Mouse (Mus musculus): Measurements from ENCODE around the gene Calml3.

The Calml3 gene

DNA sequence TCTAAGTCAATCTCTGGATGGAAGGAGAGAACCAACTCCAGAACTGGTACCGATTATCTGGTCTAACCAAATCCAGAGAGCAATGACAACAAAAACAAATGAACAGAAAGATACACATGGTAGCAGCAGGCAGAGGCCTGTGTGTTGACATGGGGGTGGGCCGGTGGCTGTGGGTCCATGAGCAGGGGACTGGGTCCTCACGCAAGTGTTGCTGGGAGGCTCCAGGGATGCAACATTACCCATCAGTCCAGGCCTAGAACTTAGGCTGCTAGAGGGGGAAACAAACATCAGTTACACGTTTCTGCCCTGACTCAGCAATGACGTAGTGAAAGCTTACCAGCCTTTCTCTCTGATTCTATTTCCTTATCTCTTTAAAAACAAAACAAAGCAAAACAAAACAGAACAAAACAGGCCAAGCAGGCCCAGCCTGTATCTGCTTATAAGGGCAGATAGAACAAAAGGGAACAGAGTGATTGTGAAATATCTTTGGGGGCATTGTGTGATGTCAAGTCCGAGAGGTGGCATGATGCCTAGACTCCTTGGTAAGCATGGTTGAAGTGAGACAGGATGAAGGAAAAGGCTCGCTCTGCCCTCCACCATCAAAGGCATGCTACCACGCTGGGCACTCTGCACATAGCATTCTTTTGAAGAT is 24.4 kb downstream of the Calml3 start:
- DNase-seq (ENCODE audit: low spot score in 2 of 2), result no peak

DNA sequence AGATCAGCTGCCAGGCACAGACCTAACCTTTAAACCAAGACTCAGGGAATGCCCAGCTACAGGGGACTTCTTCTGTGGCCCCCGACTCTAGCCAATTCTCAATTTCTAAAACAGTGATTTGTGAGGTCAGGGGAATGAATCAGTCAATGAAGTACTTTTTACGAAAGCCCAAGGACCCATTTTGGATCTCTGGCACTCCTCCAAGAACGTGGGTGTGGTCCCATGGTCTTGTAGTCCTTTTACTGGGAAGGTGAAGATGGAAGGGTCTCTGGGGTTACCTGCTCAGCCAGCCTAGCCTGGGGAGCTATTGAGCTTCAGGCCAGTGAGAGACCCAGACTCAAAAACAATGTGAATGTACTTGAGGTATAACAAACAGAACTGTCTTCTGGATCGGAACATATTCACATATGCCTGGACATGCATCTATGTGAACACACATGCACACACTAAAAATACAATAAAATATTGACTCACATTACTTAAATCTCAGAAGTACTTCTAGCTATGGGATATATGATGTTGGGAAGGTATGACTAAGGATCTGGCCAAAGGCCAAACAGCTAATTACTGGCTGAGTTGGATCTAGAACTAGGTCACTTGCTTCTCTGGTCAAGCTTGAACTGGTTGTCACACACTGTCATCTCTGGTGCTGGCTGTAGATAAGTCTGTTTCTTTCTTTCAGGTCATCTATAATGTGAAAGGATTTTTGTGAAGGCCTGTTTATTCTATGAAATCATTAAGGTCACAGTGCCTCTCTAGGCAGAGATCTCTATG is 25.3 kb downstream of the Calml3 start:
- DNase-seq (ENCODE audit: low spot score in 2 of 2), result no peak

DNA sequence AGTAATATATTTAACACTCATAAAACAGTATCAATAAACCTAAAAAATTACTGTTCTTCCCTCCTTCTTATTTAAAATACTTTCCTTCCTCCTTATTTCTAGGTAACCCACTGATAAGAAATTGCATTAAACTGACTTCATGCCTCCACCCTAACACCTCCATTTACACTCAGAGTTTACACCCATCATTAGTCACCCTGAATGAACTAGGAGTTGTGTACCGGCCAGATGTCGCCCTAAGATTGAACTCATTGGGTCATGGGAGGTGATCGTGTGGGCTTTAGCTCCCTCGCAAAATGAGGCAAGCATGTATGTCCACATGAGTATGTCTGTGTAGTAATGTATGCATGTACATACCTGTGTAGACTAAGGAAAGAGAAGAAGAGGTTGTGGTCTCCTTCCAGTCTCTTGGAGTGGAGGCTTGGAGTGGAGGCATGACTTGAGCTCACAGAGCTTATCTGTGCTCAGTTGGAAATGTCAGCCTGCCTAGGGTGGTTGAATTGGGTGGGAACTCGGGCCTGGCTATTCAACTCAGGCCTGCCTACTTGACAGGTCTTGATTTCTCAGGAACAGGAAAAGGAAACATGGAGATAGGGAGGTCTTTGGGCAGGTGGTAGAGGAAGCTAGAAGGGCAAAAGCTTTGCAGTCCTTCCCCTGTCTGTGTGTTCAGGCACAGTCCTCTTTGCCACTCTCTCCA is 26.8 kb downstream of the Calml3 start:
- DNase-seq (ENCODE audit: low spot score in 2 of 2), result no peak

DNA sequence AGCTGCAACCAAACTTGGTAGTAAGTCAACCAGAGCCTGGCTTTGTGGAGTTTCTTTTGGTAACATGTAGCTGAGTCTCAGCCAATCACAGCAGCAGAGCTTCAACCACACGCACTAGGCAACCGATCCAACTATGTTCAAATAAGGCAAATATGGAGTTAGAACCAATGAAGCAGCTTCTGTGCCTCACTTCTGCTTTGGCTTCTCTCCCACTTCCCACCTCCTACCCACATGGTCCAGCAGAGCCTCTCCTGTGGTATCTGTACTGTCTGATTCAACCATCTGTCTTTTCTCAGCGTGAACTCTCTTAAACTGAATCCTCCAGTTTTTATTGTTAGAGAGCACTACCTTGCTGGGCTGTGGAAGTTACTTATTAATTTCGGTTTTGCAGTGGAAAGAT is 27.7 kb downstream of the Calml3 start:
- peak; percentile 26 to 36 for DNase-seq (ENCODE audit: low spot score in 2 of 2)

DNA sequence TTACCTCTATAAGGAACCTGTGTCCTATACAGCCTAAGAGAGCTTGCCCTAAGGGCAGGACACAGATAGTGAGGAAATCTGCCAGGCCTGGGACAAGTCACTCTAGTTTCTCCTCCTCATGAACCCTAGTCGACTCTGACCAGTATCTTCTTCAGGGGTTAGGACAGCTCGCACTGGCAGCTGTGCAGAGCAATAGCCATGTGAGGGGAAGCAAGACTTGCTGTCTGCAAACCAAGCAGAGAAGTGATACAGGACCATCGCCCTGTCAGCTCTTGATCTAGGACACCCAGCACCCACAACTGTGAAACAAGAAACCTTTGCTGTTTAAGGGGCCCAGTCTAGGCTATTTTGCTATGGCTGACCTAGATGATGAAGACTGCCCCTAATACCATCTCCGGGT is 29.1 kb downstream of the Calml3 start:
- no peak for DNase-seq (ENCODE audit: low spot score in 2 of 2)

DNA sequence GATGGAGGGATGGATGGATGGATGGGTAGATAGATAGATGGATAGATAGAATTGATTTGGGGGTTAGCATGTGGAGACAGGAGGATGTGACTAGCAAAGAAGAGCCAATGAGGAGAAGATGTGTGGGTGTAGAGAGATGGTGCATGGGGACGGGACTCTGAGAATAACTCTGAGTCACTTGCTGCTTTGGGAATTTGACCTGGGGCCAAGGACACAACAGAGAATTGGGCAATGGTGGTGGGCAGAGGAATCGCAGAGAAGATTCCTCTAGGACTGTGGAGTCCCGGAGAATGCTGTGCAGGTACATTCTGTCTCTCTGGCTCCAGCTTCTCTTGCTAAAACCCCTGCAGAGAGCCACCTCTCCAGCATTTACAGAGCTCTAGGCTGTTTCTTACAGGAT is 29.8 kb downstream of the Calml3 start:
- no peak for DNase-seq (ENCODE audit: low spot score in 2 of 2)

DNA sequence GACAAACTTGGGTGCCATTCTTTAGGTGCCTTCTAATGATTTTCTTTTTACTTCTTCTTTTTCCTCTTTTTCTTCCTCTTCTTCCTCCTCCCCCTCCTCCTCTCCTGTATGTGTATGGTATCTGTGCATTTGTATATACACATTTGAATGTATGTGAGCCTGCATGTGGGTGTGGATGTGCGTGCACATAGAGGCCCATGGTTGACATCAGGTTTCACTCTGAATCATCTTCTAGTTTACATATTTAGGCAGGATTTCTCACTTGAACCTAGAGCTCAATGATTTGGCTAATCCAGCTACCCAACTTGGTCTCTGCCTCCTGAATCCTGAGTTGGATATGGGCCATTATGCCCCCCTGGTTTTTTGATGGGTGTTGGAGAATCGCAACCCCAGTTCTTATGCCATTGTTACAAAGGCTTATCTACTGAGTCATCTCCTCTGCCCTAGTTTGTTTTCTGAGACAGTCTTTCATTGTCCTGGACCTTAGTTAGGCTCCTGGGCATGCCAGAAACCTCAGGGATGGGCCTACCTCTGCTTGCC is 30.9 kb downstream of the Calml3 start:
- no peak for DNase-seq (ENCODE audit: low spot score in 2 of 2)

DNA sequence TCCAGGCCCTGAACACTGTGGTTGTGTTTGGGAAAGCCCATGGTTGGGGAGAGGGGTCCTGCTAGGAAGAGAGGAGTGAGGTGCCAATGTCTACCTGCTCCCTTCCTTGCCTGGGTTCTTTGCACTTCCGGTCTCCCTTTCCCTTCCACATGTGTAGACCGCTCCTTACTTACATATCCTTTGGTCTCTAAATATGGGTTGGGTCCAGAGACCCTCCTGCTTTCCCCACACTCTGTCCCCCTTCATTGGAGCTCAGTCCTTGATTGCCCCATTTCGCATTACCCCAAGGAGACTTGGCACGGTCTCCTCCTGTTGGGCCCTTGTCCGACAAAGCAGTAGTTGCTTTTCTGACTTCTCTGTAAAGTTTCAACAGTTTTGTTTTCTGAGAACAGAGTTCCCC is 32.9 kb downstream of the Calml3 start:
- no peak for DNase-seq (ENCODE audit: low spot score in 2 of 2)

DNA sequence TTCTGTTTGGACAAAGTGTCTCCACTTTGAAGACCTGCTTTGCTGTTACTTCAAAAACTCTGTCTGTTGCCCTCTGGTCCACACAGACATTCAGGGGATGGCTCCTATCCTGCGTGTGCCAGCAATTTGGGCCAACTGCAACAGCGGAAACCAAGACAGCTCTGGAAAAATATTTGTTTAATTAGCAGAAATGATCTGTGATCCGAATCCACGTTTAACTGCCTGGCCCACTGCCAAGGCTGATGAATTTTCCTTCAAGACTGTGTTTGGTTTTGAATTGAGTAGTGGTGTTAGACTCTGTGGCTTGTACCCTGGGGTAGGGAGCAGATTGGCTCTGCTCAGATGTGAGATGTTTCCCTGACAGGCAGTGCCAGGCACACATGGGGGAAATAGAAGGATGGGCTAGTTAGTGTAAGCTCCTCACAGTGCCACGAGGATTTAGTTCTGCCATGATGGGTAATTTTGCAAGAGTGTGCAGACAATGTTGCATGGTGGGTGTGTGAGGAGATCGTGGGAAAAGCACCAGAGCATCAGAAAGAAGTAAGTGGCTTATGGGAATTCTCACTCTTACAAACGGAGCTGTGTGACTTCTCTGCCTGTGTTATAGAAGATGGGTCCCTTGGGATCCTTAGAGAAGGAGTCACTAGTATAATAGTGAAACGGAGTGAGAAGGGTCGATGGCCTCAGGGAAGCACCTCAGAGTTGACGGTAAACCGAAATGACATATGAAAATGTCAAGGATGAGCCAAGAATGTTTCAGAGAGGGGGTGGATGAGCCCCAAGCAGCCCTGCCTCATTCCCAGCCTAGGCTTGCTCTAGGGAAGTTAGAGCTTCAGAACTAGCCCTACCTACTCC is 33.7 kb downstream of the Calml3 start:
- DNase-seq (ENCODE audit: low spot score in 2 of 2), result no peak

DNA sequence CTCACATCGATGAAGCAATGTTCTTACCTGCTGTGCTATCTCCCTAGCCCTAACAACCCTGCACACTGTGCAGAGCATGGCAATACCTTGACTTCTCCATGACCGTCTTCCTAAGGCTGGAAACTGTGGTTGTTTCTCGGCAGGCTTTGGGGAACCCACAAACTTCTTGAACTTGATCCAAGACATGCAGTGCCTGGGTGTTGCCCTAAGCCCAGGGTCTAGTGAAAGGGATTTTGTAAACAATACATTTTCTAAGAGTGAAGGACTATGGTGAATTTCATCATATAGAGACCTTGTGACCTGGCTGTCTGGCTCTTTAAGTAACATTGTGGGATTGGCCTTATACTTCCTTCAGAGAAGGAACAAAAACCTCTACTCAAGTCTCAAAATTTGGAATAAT is 34.6 kb downstream of the Calml3 start:
- DNase-seq (ENCODE audit: low spot score in 2 of 2), result no peak

DNA sequence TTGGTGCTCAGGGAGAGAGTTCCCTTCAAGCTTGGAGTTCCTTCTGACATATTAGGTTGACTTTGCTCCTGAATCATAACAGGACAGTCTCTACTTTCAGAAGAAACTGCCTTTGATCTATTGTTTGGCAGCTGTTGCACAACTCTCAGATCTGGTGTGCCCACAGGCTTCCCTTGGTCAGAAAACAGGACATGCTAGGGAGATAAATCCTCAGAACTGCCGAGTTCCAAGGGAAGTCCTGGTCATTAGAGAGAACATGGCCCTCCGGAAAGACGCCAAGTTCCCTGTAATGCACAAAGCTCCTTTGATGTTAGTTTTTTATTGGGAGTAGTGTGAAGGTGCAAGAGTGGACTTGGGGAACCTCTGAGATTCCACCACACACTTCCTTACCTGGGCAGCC is 35.5 kb downstream of the Calml3 start:
- DNase-seq (ENCODE audit: low spot score in 2 of 2), result no peak

DNA sequence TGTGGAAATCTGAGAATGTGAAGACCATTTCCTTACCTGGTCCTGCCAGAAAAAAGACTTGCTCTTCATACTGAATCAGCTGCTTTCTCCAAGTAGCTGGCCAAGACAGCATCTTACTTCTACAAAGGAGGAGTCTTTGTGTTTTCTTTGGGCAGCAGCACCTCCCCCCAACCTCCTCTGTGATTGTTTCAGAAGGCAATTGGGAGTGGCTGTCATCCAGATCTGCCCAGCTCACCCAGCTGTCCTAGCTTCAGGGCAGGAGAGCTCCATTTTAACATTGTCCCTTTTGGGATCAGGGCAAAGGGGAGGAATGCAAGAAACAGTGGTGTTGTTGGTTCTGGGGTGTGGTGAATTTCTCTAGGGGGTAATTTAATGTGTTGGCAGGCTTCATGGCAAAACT is 37.0 kb downstream of the Calml3 start:
- DNase-seq (ENCODE audit: low spot score in 2 of 2), result no peak

DNA sequence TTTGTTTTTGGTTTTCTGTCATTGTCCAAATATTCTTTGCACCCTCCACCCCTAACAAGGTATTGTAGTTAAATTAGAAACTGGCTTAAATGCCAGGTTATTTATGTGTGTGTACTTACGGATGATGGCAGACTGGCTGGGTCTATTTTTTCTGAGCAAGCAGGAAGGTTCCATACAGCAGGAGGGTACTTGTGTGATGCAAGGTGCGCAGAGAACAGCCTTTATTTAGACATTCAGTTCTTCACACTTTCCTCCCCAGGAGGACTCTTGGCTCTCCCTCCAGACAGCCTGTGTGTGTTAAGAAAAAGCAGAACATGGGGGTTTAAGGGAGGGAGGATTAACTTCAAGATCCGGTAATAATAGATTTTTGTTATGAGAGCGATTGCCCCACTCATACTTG is 38.3 kb downstream of the Calml3 start:
- no peak for DNase-seq (ENCODE audit: low spot score in 2 of 2)

DNA sequence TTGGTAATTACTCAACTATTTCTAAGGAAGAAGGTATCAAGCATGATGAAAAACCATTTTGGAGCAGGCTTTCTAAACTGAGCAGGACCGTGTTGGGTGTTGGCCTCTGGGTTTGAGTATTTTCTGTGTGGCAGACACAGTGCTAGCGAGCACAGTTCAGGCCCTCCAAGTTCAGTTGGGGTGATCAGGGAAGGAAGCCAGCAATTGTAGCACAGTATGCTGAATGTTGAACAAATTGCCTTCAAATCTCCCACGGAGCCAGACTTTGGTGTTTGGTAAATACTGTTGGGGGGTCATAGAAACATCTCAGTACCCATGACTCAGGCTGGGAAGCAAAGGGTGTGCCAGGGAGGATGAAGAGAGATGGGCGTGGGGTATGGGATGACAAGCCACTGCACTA is 43.0 kb downstream of the Calml3 start:
- DNase-seq (ENCODE audit: low spot score in 2 of 2), result no peak

DNA sequence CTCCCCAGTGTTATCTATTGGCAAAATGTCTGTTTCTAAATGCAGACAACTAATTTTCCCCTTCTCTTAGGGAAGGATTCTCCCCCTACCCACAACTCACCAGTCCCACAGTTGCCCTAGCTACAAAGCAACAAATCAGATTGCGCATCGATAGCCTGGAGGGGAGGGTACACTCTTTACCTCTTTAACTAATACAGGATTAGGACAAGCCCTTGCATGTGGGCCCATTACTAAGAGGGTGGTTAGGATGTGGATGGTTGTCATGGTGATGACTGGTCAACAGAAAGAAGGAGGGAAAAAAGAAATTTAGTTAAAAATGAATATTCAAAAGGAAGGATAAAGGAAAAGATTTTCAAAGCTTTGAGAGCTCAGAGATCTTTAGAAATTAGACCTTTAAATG is 45.8 kb downstream of the Calml3 start:
- DNase-seq (ENCODE audit: low spot score in 2 of 2), result no peak

DNA sequence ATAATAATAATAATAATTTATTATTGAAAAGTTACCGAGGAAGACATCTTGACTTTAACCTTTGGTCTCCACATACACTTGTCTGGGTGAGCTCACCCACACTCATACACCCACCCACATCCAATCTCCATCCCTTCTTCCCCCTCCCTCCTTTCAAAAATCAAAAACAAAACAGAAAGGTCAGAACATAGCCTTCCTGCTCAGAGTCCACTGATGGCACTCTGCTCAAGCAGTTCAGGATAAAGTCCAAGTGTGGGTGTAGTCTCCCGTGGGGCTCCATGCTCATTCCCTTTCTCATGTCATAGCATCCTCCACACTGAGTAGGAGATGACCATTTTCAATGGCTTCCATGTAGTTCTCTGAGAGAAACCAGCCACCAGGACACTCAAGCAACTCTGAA is 50.8 kb downstream of the Calml3 start:
- DNase-seq (ENCODE audit: low spot score in 2 of 2), result no peak

Measured in frontal cortex, postnatal 25 days (tissue).